Mouse (Mus musculus) liver, embryonic 12.5 days (tissue): ENCODE data around the gene Arhgdib. TPM values are rescaled to one million over a fixed set of nuclear protein-coding genes. Genes with fewer than 3 reads are reported as not detected.

ENCODE experiments used
- ATAC-seq: fragments of 200-750 bp; cut with Nextera tagmentation; 2 replicates; pipeline ENCODE4 v1.8.0; 2017; ENCODE audit warnings: moderate number of reproducible peaks, mild to moderate bottlenecking, moderate library complexity
- H3K27ac ChIP-seq: fragments of 300-500 bp; sonication (generic); 2 replicates; pipeline ENCODE4 v1.5.1; 2016; ENCODE audit warnings: mild to moderate bottlenecking
- H3K27me3 ChIP-seq: fragments of 300-500 bp; sonication (generic); replicated peaks from 2 replicates; pipeline ENCODE4 v1.6.1; 2016; ENCODE audit warnings: mild to moderate bottlenecking, moderate library complexity
- H3K36me3 ChIP-seq: fragments of 300-500 bp; sonication (generic); 2 replicates; pipeline ENCODE4 v1.6.1; 2016; ENCODE audit warnings: mild to moderate bottlenecking, moderate library complexity
- H3K4me1 ChIP-seq: fragments of 300-500 bp; sonication (generic); 2 replicates; pipeline ENCODE4 v1.6.1; 2016
- H3K4me2 ChIP-seq: fragments of 300-500 bp; sonication (generic); 2 replicates; pipeline ENCODE4 v1.6.1; 2016; ENCODE audit warnings: mild to moderate bottlenecking, moderate library complexity
- H3K4me3 ChIP-seq: fragments of 300-500 bp; sonication (generic); 2 replicates; pipeline ENCODE4 v1.5.1; 2016; ENCODE audit warnings: mild to moderate bottlenecking, moderate library complexity
- H3K9ac ChIP-seq: fragments of 300-500 bp; sonication (generic); 2 replicates; pipeline ENCODE4 v1.6.1; 2016; ENCODE audit warnings: mild to moderate bottlenecking, moderate library complexity
- H3K9me3 ChIP-seq: fragments of 300-500 bp; sonication (generic); replicated peaks from 2 replicates; pipeline ENCODE4 v1.6.1; 2016; ENCODE audit warnings: mild to moderate bottlenecking, moderate library complexity
- WGBS: fragments of 180-500 bp; shearing (Covaris S2); methylation state at CpG from one replicate; pipeline ENCODE4 v1.1.7; 2016; ENCODE audit not compliant: insufficient replicate concordance; 5-methylcytosine and 5-hydroxymethylcytosine counted together
- polyA plus RNA-seq: library from polyadenylated mRNA; unstranded; fragments of >200 nt; fragmentation: Nextera tagmentation; extraction: Ambion mirVana; gene quantifications from 2 replicates; pipeline ENCODE4 v1.2.1, GENCODE M21; 2016

Gene Arhgdib
- polyA plus RNA-seq, 1 experiment from 2014 or later, result 120 TPM

GRCm38 (mm10) chr6:136934068-136934467 is 7.6 kb downstream of the Arhgdib start:
- WGBS, result 53% methylated on average over 7 of the region's 7 CpGs
- no peaks in the 10 kb centered on the region for H3K27me3 ChIP-seq
- peaks cover 5% of the 10 kb centered on the region for H3K36me3 ChIP-seq
- H3K4me3 ChIP-seq, result no peak overlapping the region
- no peak overlapping the region for H3K4me2 ChIP-seq
- ATAC-seq, result no peak
- peaks cover 54% of the 10 kb centered on the region for H3K4me1 ChIP-seq
- H3K27ac ChIP-seq, result no peak overlapping the region
- H3K9me3 ChIP-seq, result no peaks in the 10 kb centered on the region
- H3K9ac ChIP-seq, result no peak overlapping the region

- peaks cover 37% of the 10 kb centered on the region for H3K4me1 ChIP-seq
- H3K4me2 ChIP-seq, result peak overlapping the region; percentile 53
- 53% methylated on average over 13 of the region's 13 CpGs for whole genome bisulfite sequencing
- peak overlapping the region; percentile 74 for H3K27ac ChIP-seq
- peaks cover 19% of the 10 kb centered on the region for H3K36me3 ChIP-seq
- ATAC-seq, result 0 out of 2 replicates have a peak, but pooled peaks have one; percentile 42
- no peak overlapping the region for H3K4me3 ChIP-seq
- H3K9me3 ChIP-seq, result no peaks in the 10 kb centered on the region
- H3K9ac ChIP-seq, result peak overlapping the region; percentile 44; the same call in 1 of the 2 replicates
- H3K27me3 ChIP-seq, result no peaks in the 10 kb centered on the region
Observed at GRCm38 (mm10) chr6:136931246-136931645, 10.5 kb downstream of the Arhgdib start.

GRCm38 (mm10) chr6:136930677-136931076 is 11.0 kb downstream of the Arhgdib start:
- H3K9ac ChIP-seq, result peak overlapping the region; percentile 44; the same call in 1 of the 2 replicates
- no peaks in the 10 kb centered on the region for H3K9me3 ChIP-seq
- H3K4me3 ChIP-seq, result no peak overlapping the region
- WGBS, result 6% methylated on average over 12 of the region's 12 CpGs
- ATAC-seq, result peak; percentile 99
- peaks cover 22% of the 10 kb centered on the region for H3K36me3 ChIP-seq
- peaks cover 37% of the 10 kb centered on the region for H3K4me1 ChIP-seq
- H3K4me2 ChIP-seq, result peak overlapping the region; percentile 53
- H3K27me3 ChIP-seq, result no peaks in the 10 kb centered on the region
- peak overlapping the region; percentile 74 for H3K27ac ChIP-seq

- ATAC-seq, result no peak
- no peak overlapping the region for H3K4me2 ChIP-seq
- no peak overlapping the region for H3K27ac ChIP-seq
- WGBS, result 84% methylated on average over 1 of the region's 1 CpGs
- peaks cover 37% of the 10 kb centered on the region for H3K36me3 ChIP-seq
- H3K9ac ChIP-seq, result no peak overlapping the region
- H3K4me3 ChIP-seq, result no peak overlapping the region
- no peaks in the 10 kb centered on the region for H3K9me3 ChIP-seq
- H3K4me1 ChIP-seq, result peaks cover 19% of the 10 kb centered on the region
- no peaks in the 10 kb centered on the region for H3K27me3 ChIP-seq
Observed at GRCm38 (mm10) chr6:136927626-136928025, 14.1 kb downstream of the Arhgdib start.

GRCm38 (mm10) chr6:136925049-136925448 is 16.6 kb downstream of the Arhgdib start:
- peaks cover 37% of the 10 kb centered on the region for H3K36me3 ChIP-seq
- no peaks in the 10 kb centered on the region for H3K27me3 ChIP-seq
- no peaks in the 10 kb centered on the region for H3K4me1 ChIP-seq
- H3K4me2 ChIP-seq, result no peak overlapping the region
- no peaks in the 10 kb centered on the region for H3K9me3 ChIP-seq
- ATAC-seq, result no peak
- H3K4me3 ChIP-seq, result no peak overlapping the region
- H3K27ac ChIP-seq, result no peak overlapping the region
- WGBS, result 58% methylated on average over 8 of the region's 8 CpGs
- H3K9ac ChIP-seq, result no peak overlapping the region

- H3K4me1 ChIP-seq, result no peaks in the 10 kb centered on the region
- H3K9me3 ChIP-seq, result no peaks in the 10 kb centered on the region
- H3K27me3 ChIP-seq, result no peaks in the 10 kb centered on the region
- no peak within 1 kb of the TSS for H3K27ac ChIP-seq
- H3K4me3 ChIP-seq, result no peak within 1 kb of the TSS
- no peak within 1 kb of the TSS for H3K4me2 ChIP-seq
- WGBS, result 82% methylated on average over 8 of the region's 8 CpGs
- peaks cover 26% of the 10 kb centered on the region for H3K36me3 ChIP-seq
- ATAC-seq, result no peak
- H3K9ac ChIP-seq, result no peak within 1 kb of the TSS
Observed at GRCm38 (mm10) chr6:136923532-136923931, 18.2 kb downstream of the Arhgdib start, which contains the start of gene Pde6h. Gene Pde6h, plus strand, starts transcription at chr6:136923832.

GRCm38 (mm10) chr6:136922871-136923270 is 18.8 kb downstream of the Arhgdib start:
- H3K4me1 ChIP-seq, result no peaks in the 10 kb centered on the region
- no peak overlapping the region for H3K4me2 ChIP-seq
- no peak overlapping the region for H3K9ac ChIP-seq
- H3K9me3 ChIP-seq, result no peaks in the 10 kb centered on the region
- H3K4me3 ChIP-seq, result no peak overlapping the region
- H3K27ac ChIP-seq, result no peak overlapping the region
- 79% methylated on average over 7 of the region's 7 CpGs for WGBS
- H3K27me3 ChIP-seq, result no peaks in the 10 kb centered on the region
- H3K36me3 ChIP-seq, result peaks cover 21% of the 10 kb centered on the region
- ATAC-seq, result no peak

- WGBS, result 61% methylated on average over 5 of the region's 5 CpGs
- no peaks in the 10 kb centered on the region for H3K4me1 ChIP-seq
- H3K27ac ChIP-seq, result no peak within 1 kb of the TSS
Observed at GRCm38 (mm10) chr6:136922080-136922479, 19.6 kb downstream of the Arhgdib start, which contains the start of gene Erp27. Gene Erp27, minus strand, starts transcription at chr6:136922180.

GRCm38 (mm10) chr6:136921601-136922000 is 20.1 kb downstream of the Arhgdib start:
- Histone ChIP-seq H3K27ac (no peak overlapping the region), H3K4me1 (no peaks in the 10 kb centered on the region), H3K9ac (no peak overlapping the region), H3K4me3 (no peak overlapping the region), H3K9me3 (no peaks in the 10 kb centered on the region), H3K4me2 (no peak overlapping the region), H3K27me3 (no peaks in the 10 kb centered on the region), H3K36me3 (peaks cover 21% of the 10 kb centered on the region)
- 65% methylated on average over 7 of the region's 7 CpGs for WGBS
- ATAC-seq, result no peak

More at GRCm38 (mm10) chr6:136922080-136922479, 19.6 kb downstream of the Arhgdib start, which contains the start of gene Erp27:
- no peak for ATAC-seq
- Histone ChIP-seq H3K27me3 (no peaks in the 10 kb centered on the region), H3K36me3 (peaks cover 21% of the 10 kb centered on the region), H3K9ac (no peak within 1 kb of the TSS), H3K4me2 (no peak within 1 kb of the TSS), H3K4me3 (no peak within 1 kb of the TSS), H3K9me3 (no peaks in the 10 kb centered on the region)

GRCm38 (mm10) chr6:136920320-136921257 is 21.1 kb downstream of the Arhgdib start:
- H3K4me3 ChIP-seq, result no peak overlapping the region
- no peak overlapping the region for H3K4me2 ChIP-seq
- H3K9me3 ChIP-seq, result no peaks in the 10 kb centered on the region
- H3K9ac ChIP-seq, result no peak overlapping the region
- 31% methylated on average over 16 of the region's 16 CpGs for WGBS
- no peaks in the 10 kb centered on the region for H3K27me3 ChIP-seq
- ATAC-seq, result 0 out of 2 replicates have a peak, but pooled peaks have one; percentile 15
- H3K36me3 ChIP-seq, result peaks cover 14% of the 10 kb centered on the region; the same call in 1 of the 2 replicates
- H3K4me1 ChIP-seq, result no peaks in the 10 kb centered on the region
- no peak overlapping the region for H3K27ac ChIP-seq

GRCm38 (mm10) chr6:136917885-136918284 is 23.8 kb downstream of the Arhgdib start:
- H3K4me2 ChIP-seq, result no peak overlapping the region
- H3K9ac ChIP-seq, result no peak overlapping the region
- H3K27me3 ChIP-seq, result no peaks in the 10 kb centered on the region
- 39% methylated on average over 2 of the region's 2 CpGs for WGBS
- H3K4me1 ChIP-seq, result peaks cover 10% of the 10 kb centered on the region
- no peaks in the 10 kb centered on the region for H3K9me3 ChIP-seq
- ATAC-seq, result no peak
- H3K4me3 ChIP-seq, result no peak overlapping the region
- H3K27ac ChIP-seq, result no peak overlapping the region
- no peaks in the 10 kb centered on the region; the same call in 1 of the 2 replicates for H3K36me3 ChIP-seq

GRCm38 (mm10) chr6:136915721-136916395 is 25.8 kb downstream of the Arhgdib start:
- H3K9me3 ChIP-seq, result no peaks in the 10 kb centered on the region
- H3K4me3 ChIP-seq, result no peak overlapping the region
- no peak overlapping the region for H3K27ac ChIP-seq
- no peak for ATAC-seq
- H3K36me3 ChIP-seq, result no peaks in the 10 kb centered on the region
- peaks cover 12% of the 10 kb centered on the region for H3K4me1 ChIP-seq
- H3K4me2 ChIP-seq, result no peak overlapping the region
- WGBS, result 72% methylated on average over 8 of the region's 8 CpGs
- no peak overlapping the region for H3K9ac ChIP-seq
- no peaks in the 10 kb centered on the region for H3K27me3 ChIP-seq
